ENCODE assay signal across 17 mouse cellular contexts in genomic region chr11:53068479-53069065, GRCm38 (mm10).
DNase-seq lines count a peak whose midpoint lies in the region; ATAC-seq and TF ChIP-seq lines count a peak whose summit lies in the region.
"Had no signal": no experiment of that assay in that cellular context is flagged by ENCODE, and none has a peak within 500 bp of the region (broad histone marks: within the 10 kb centered on the region; RNA-seq: fewer than 3 reads in every experiment).

No protein-coding gene starts in this region.

- no peaks in the 10 kb centered on the region for H3K36me3 ChIP-seq in embryonic facial prominence, embryonic 14.5 days (ENCODE audit: control insufficient read depth, insufficient read depth, low read length)
- no peaks in the 10 kb centered on the region for H3K36me3 ChIP-seq in embryonic facial prominence, embryonic 10.5 days (replicated peaks)
- H3K36me3 ChIP-seq in heart, embryonic 13.5 days = no peaks in the 10 kb centered on the region
- no peaks in the 10 kb centered on the region for H3K36me3 ChIP-seq in midbrain, embryonic 14.5 days (ENCODE audit: control insufficient read depth, insufficient read depth, low read length)
- H3K36me3 ChIP-seq in midbrain, embryonic 10.5 days = no peaks in the 10 kb centered on the region
- no peaks in the 10 kb centered on the region for H3K36me3 ChIP-seq in limb, embryonic 13.5 days
- H3K36me3 ChIP-seq: liver, embryonic 15.5 days; neural tube, embryonic 12.5 days had no signal

- peak; percentile 80 for ATAC-seq in embryonic facial prominence, embryonic 14.5 days (ENCODE audit: low read depth)
- no peak for ATAC-seq in heart, embryonic 13.5 days (ENCODE audit: extremely low read depth, insufficient number of reproducible peaks, low FRiP score, low TSS enrichment)
- no peak for ATAC-seq in midbrain, embryonic 14.5 days (ENCODE audit: low FRiP score, low TSS enrichment)
- ATAC-seq in limb, embryonic 13.5 days (ENCODE audit: low FRiP score, low read depth) = peak; percentile 66
- ATAC-seq: activated CD4-positive, CD25-positive, alpha-beta regulatory T cell, adult 4 months; inflammation-experienced regulatory T-cells, adult 6 months; lung, postnatal 0 days had no signal

- TF ChIP-seq CTCF in gastrocnemius, adult 2 months (IDR thresholded peaks at IDR 0.05) = no peak

- H3K4me3 ChIP-seq in embryonic facial prominence, embryonic 14.5 days (ENCODE audit: low read depth, low read length) = no peak overlapping the region
- no peak overlapping the region for H3K4me3 ChIP-seq in embryonic facial prominence, embryonic 10.5 days
- H3K4me3 ChIP-seq in heart, embryonic 13.5 days = no peak overlapping the region
- no peak overlapping the region for H3K4me3 ChIP-seq in midbrain, embryonic 14.5 days (replicated peaks; ENCODE audit: low read depth, low read length)
- no peak overlapping the region for H3K4me3 ChIP-seq in midbrain, embryonic 10.5 days
- H3K4me3 ChIP-seq in limb, embryonic 13.5 days = no peak overlapping the region
- no peak overlapping the region for H3K4me3 ChIP-seq in gastrocnemius, adult 2 months
- H3K4me3 ChIP-seq: erythroblast, embryonic 14.5 days; liver, embryonic 15.5 days; neural tube, embryonic 12.5 days had no signal

- intact Hi-C loops in heart, postnatal 25 days (cut with DNase I) = no loop called here
- intact Hi-C loops in gastrocnemius, adult 2 months (cut with DNase I) = no loop called here

- WGBS in embryonic facial prominence, embryonic 14.5 days = 52% methylated on average over 16 of the region's 16 CpGs
- 61% methylated on average over 16 of the region's 16 CpGs for WGBS in embryonic facial prominence, embryonic 10.5 days
- WGBS in heart, embryonic 13.5 days = 40% methylated on average over 16 of the region's 16 CpGs
- 48% methylated on average over 16 of the region's 16 CpGs for WGBS in midbrain, embryonic 14.5 days
- 62% methylated on average over 16 of the region's 16 CpGs for WGBS in midbrain, embryonic 10.5 days
- 42% methylated on average over 16 of the region's 16 CpGs for WGBS in limb, embryonic 13.5 days

- DNase-seq in embryonic facial prominence, embryonic 14.5 days (ENCODE audit: low spot score) = no peak
- DNase-seq in embryonic facial prominence, embryonic 10.5 days (ENCODE audit: low spot score) = no peak
- no peak for DNase-seq in heart, postnatal 25 days (ENCODE audit: low spot score)
- peak; percentile 46 for DNase-seq in midbrain, embryonic 14.5 days
- DNase-seq in midbrain, embryonic 10.5 days (ENCODE audit: low spot score) = no peak
- DNase-seq in gastrocnemius, adult 2 months = no peak
- DNase-seq: cerebellum, adult 9-11 months; kidney, adult 8-10 months; thymus, postnatal 25 days had no signal

- no peak overlapping the region for H3K27ac ChIP-seq in embryonic facial prominence, embryonic 14.5 days (replicated peaks; ENCODE audit: low read depth, low read length)
- H3K27ac ChIP-seq in embryonic facial prominence, embryonic 10.5 days (replicated peaks) = no peak overlapping the region
- H3K27ac ChIP-seq in heart, embryonic 13.5 days (replicated peaks) = no peak overlapping the region
- H3K27ac ChIP-seq in midbrain, embryonic 14.5 days (replicated peaks; ENCODE audit: low read depth, low read length) = 0 out of 2 replicates have a peak overlapping the region, but pooled peaks have one; percentile 52
- H3K27ac ChIP-seq in midbrain, embryonic 10.5 days (replicated peaks) = no peak overlapping the region
- no peak overlapping the region for H3K27ac ChIP-seq in limb, embryonic 13.5 days
- H3K27ac ChIP-seq in gastrocnemius, adult 2 months = no peak overlapping the region
- H3K27ac ChIP-seq: liver, embryonic 15.5 days; neural tube, embryonic 12.5 days had no signal

- no peak overlapping the region for H3K9ac ChIP-seq in embryonic facial prominence, embryonic 14.5 days (ENCODE audit: low read depth, low read length)
- H3K9ac ChIP-seq in heart, embryonic 13.5 days = no peak overlapping the region
- no peak overlapping the region for H3K9ac ChIP-seq in midbrain, embryonic 14.5 days (replicated peaks; ENCODE audit: low read length)
- H3K9ac ChIP-seq in limb, embryonic 13.5 days = no peak overlapping the region
- H3K9ac ChIP-seq: liver, embryonic 15.5 days; neural tube, embryonic 12.5 days had no signal

- no peaks in the 10 kb centered on the region for H3K9me3 ChIP-seq in embryonic facial prominence, embryonic 14.5 days (ENCODE audit: control insufficient read depth, low read length)
- H3K9me3 ChIP-seq in embryonic facial prominence, embryonic 10.5 days = no peaks in the 10 kb centered on the region
- no peaks in the 10 kb centered on the region for H3K9me3 ChIP-seq in heart, embryonic 13.5 days
- no peaks in the 10 kb centered on the region for H3K9me3 ChIP-seq in midbrain, embryonic 14.5 days (ENCODE audit: control insufficient read depth, low read length)
- no peaks in the 10 kb centered on the region for H3K9me3 ChIP-seq in midbrain, embryonic 10.5 days (replicated peaks)
- H3K9me3 ChIP-seq in limb, embryonic 13.5 days = no peaks in the 10 kb centered on the region
- H3K9me3 ChIP-seq: liver, embryonic 15.5 days; neural tube, embryonic 12.5 days had no signal

- no peak overlapping the region for H3K4me2 ChIP-seq in embryonic facial prominence, embryonic 14.5 days (ENCODE audit: low read depth, low read length)
- H3K4me2 ChIP-seq in heart, embryonic 13.5 days = peak overlapping the region; percentile 32; the same call in 1 of the 2 replicates
- no peak overlapping the region for H3K4me2 ChIP-seq in midbrain, embryonic 14.5 days (ENCODE audit: low read length)
- H3K4me2 ChIP-seq in limb, embryonic 13.5 days (replicated peaks) = no peak overlapping the region; the same call in 1 of the 2 replicates
- H3K4me2 ChIP-seq: liver, embryonic 15.5 days; neural tube, embryonic 12.5 days had no signal

- H3K27me3 ChIP-seq in embryonic facial prominence, embryonic 14.5 days (replicated peaks; ENCODE audit: control insufficient read depth, insufficient read depth, low read length) = no peaks in the 10 kb centered on the region
- H3K27me3 ChIP-seq in embryonic facial prominence, embryonic 10.5 days (replicated peaks; ENCODE audit: low read depth, poor library complexity, severe bottlenecking) = peaks cover 11% of the 10 kb centered on the region
- no peaks in the 10 kb centered on the region for H3K27me3 ChIP-seq in heart, embryonic 13.5 days (replicated peaks)
- H3K27me3 ChIP-seq in midbrain, embryonic 14.5 days (ENCODE audit: control insufficient read depth, insufficient read depth, low read length) = peaks cover 4% of the 10 kb centered on the region; the same call in 1 of the 2 replicates
- H3K27me3 ChIP-seq in midbrain, embryonic 10.5 days (ENCODE audit: low read depth, poor library complexity, severe bottlenecking) = peaks cover 69% of the 10 kb centered on the region
- H3K27me3 ChIP-seq in limb, embryonic 13.5 days = peaks cover 57% of the 10 kb centered on the region
- H3K27me3 ChIP-seq: liver, embryonic 15.5 days; neural tube, embryonic 12.5 days had no signal

- H3K4me1 ChIP-seq in embryonic facial prominence, embryonic 14.5 days (ENCODE audit: control insufficient read depth, insufficient read depth, low read length) = no peaks in the 10 kb centered on the region
- peaks cover 23% of the 10 kb centered on the region for H3K4me1 ChIP-seq in embryonic facial prominence, embryonic 10.5 days
- peaks cover 21% of the 10 kb centered on the region for H3K4me1 ChIP-seq in heart, embryonic 13.5 days
- H3K4me1 ChIP-seq in midbrain, embryonic 14.5 days (ENCODE audit: control insufficient read depth, insufficient read depth, low read length) = peaks cover 17% of the 10 kb centered on the region
- H3K4me1 ChIP-seq in midbrain, embryonic 10.5 days = peaks cover 18% of the 10 kb centered on the region
- peaks cover 32% of the 10 kb centered on the region for H3K4me1 ChIP-seq in limb, embryonic 13.5 days
- H3K4me1 ChIP-seq: liver, embryonic 15.5 days had no signal

Comparison
In these comparisons a context has a peak if more than half of its experiments do, and no peak if none do; other contexts are left out.
1. ATAC-seq: peak in embryonic facial prominence, embryonic 14.5 days (single experiment) and limb, embryonic 13.5 days (single experiment); none in heart, embryonic 13.5 days (single experiment) and midbrain, embryonic 14.5 days (single experiment).